Mouse (Mus musculus) cerebellum, adult 2 months (tissue): ENCODE data around the gene Dnaja1.

Source experiments
- CTCF ChIP-seq: fragments of 200-500 bp; IDR thresholded peaks from 2 replicates; pipeline ENCODE4 v1.5.1; 2011; ENCODE audit warnings: low read depth, mild to moderate bottlenecking, control low read depth, low read length, moderate library complexity, borderline replicate concordance; ENCODE audit not compliant: insufficient read depth
- POLR2A ChIP-seq: fragments of 200-500 bp; IDR thresholded peaks from 2 replicates; pipeline ENCODE4 v1.6.1; 2011; ENCODE audit warnings: low read length, control low read depth, borderline replicate concordance; ENCODE audit not compliant: insufficient read depth

GRCm38 (mm10) chr4:40731262-40731661, 9.3 kb downstream of the Dnaja1 start:
- no peak for TF ChIP-seq POLR2A
- no peak for TF ChIP-seq CTCF
